Mouse (Mus musculus): ENCODE results near the gene Mrpl12.

DNA sequence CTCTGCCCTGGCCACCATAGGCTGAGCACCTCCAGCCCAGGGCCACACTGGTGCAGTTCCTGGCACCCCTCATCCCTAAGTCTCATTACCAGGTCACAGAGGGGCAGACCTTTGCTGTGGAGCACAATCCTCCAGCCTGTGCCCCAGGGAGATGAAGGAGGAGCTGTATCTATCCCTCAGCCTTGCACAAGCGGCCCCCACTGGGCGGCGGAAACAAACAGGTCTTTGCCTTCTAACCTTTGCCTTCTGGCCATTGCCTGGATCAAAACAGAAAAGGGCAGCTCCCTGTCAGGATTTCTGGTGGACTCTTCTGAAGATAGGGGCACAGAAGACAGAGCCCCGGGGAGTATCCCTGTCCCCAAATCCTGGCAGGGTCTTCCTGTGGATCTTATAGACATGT, 44.5 kb downstream of the Mrpl12 start:
- no peak for TF ChIP-seq EP300 (IDR thresholded peaks at IDR 0.05; ENCODE audit: low read depth)
- no peak for TF ChIP-seq CTCF (IDR thresholded peaks at IDR 0.05; ENCODE audit: low read depth)

All from liver, postnatal 0 days (tissue).